12 mouse cellular contexts compared by ENCODE assay signal in genomic region chr15:27771581-27771980, GRCm38 (mm10).
DNase-seq lines count a peak whose midpoint lies in the region; ATAC-seq and TF ChIP-seq lines count a peak whose summit lies in the region.
"Had no signal": no experiment of that assay in that cellular context is flagged by ENCODE, and none has a peak within 500 bp of the region (broad histone marks: within the 10 kb centered on the region; RNA-seq: fewer than 3 reads in every experiment).

No protein-coding gene starts in this region.

- 0 out of 2 replicates have a peak overlapping the region, but pooled peaks have one; percentile 36 for H3K27ac ChIP-seq in hindbrain, embryonic 15.5 days (replicated peaks)
- no peak overlapping the region for H3K27ac ChIP-seq in hindbrain, embryonic 10.5 days
- H3K27ac ChIP-seq in CH12.LX (ENCODE audit: insufficient read depth, low read depth), result 0 out of 2 replicates have a peak overlapping the region, but pooled peaks have one; percentile 9
- 0 out of 2 replicates have a peak overlapping the region, but pooled peaks have one; percentile 49 for H3K27ac ChIP-seq in embryonic facial prominence, embryonic 11.5 days (replicated peaks; ENCODE audit: low read depth, low read length)
- peak overlapping the region; percentile 79 for H3K27ac ChIP-seq in limb, embryonic 10.5 days
- no peak overlapping the region for H3K27ac ChIP-seq in midbrain, embryonic 15.5 days

- no peak for TF ChIP-seq POLR2A in CH12.LX (IDR thresholded peaks at IDR 0.05; ENCODE audit: low read depth, low read length)

- H3K36me3 ChIP-seq in hindbrain, embryonic 15.5 days, result peaks cover 44% of the 10 kb centered on the region
- peaks cover 76% of the 10 kb centered on the region for H3K36me3 ChIP-seq in hindbrain, embryonic 10.5 days
- H3K36me3 ChIP-seq in CH12.LX (replicated peaks in 1 of 2; ENCODE audit: control insufficient read depth in 1 of 2, insufficient read depth in 1 of 2, low read length in 1 of 2), result peaks cover 0 to 42% of the 10 kb centered on the region in 2 experiments
- peaks cover 15% of the 10 kb centered on the region for H3K36me3 ChIP-seq in embryonic facial prominence, embryonic 11.5 days (replicated peaks; ENCODE audit: control insufficient read depth, insufficient read depth, low read depth, low read length)
- peaks cover 83% of the 10 kb centered on the region for H3K36me3 ChIP-seq in limb, embryonic 10.5 days
- peaks cover 18% of the 10 kb centered on the region for H3K36me3 ChIP-seq in midbrain, embryonic 15.5 days (replicated peaks)
- H3K36me3 ChIP-seq: G1E had no signal

- TF ChIP-seq RAD21 in CH12.LX (IDR thresholded peaks at IDR 0.05; ENCODE audit: low read depth, low read length), result no peak

- no peaks in the 10 kb centered on the region for H3K9me3 ChIP-seq in hindbrain, embryonic 15.5 days
- H3K9me3 ChIP-seq in hindbrain, embryonic 10.5 days, result no peaks in the 10 kb centered on the region
- peaks cover 7% of the 10 kb centered on the region for H3K9me3 ChIP-seq in CH12.LX (replicated peaks; ENCODE audit: low read length)
- no peaks in the 10 kb centered on the region for H3K9me3 ChIP-seq in embryonic facial prominence, embryonic 11.5 days (replicated peaks; ENCODE audit: control insufficient read depth, low read length)
- H3K9me3 ChIP-seq in limb, embryonic 10.5 days (replicated peaks), result no peaks in the 10 kb centered on the region
- no peaks in the 10 kb centered on the region for H3K9me3 ChIP-seq in midbrain, embryonic 15.5 days

- TF ChIP-seq CTCF in CH12.LX (conservative IDR thresholded peaks at IDR 0.05 in 1 of 2, IDR thresholded peaks at IDR 0.05 in 1 of 2; ENCODE audit: low read depth in 2 of 2, low read length in 2 of 2), result no peak

- WGBS in hindbrain, embryonic 15.5 days, result 79% methylated on average over 7 of the region's 7 CpGs
- WGBS in hindbrain, embryonic 10.5 days, result 89% methylated on average over 7 of the region's 7 CpGs
- 80% methylated on average over 7 of the region's 7 CpGs for WGBS in embryonic facial prominence, embryonic 11.5 days
- WGBS in limb, embryonic 10.5 days, result 63% methylated on average over 7 of the region's 7 CpGs
- WGBS in midbrain, embryonic 15.5 days, result 81% methylated on average over 7 of the region's 7 CpGs

- no peaks in the 10 kb centered on the region for H3K27me3 ChIP-seq in hindbrain, embryonic 15.5 days
- no peaks in the 10 kb centered on the region for H3K27me3 ChIP-seq in hindbrain, embryonic 10.5 days (ENCODE audit: insufficient read depth, poor library complexity, severe bottlenecking)
- no peaks in the 10 kb centered on the region for H3K27me3 ChIP-seq in CH12.LX (replicated peaks)
- no peaks in the 10 kb centered on the region for H3K27me3 ChIP-seq in embryonic facial prominence, embryonic 11.5 days (ENCODE audit: control insufficient read depth, insufficient read depth, low read length)
- H3K27me3 ChIP-seq in limb, embryonic 10.5 days (ENCODE audit: low read depth, poor library complexity, severe bottlenecking), result no peaks in the 10 kb centered on the region
- no peaks in the 10 kb centered on the region for H3K27me3 ChIP-seq in midbrain, embryonic 15.5 days (replicated peaks)

- no peak overlapping the region for H3K4me3 ChIP-seq in hindbrain, embryonic 15.5 days
- no peak overlapping the region for H3K4me3 ChIP-seq in hindbrain, embryonic 10.5 days
- peak overlapping the region in 1 of 3 experiments; percentile 52 for H3K4me3 ChIP-seq in CH12.LX (replicated peaks in 1 of 3; ENCODE audit: low read depth in 2 of 3, low read length in 2 of 3, poor library complexity in 1 of 3)
- H3K4me3 ChIP-seq in embryonic facial prominence, embryonic 11.5 days (ENCODE audit: low read depth, low read length), result no peak overlapping the region
- no peak overlapping the region for H3K4me3 ChIP-seq in limb, embryonic 10.5 days
- no peak overlapping the region for H3K4me3 ChIP-seq in midbrain, embryonic 15.5 days

- in situ Hi-C loops in CH12.LX (cut with MboI; ENCODE audit: low pct_ligation_motif_present, low pct_unique_long_range_greater_than_20kb, low sequenced_read_pairs), result no loop called here

- no peak for DNase-seq in hindbrain, embryonic 10.5 days (ENCODE audit: low spot score)
- peak; percentile 52 for DNase-seq in CH12.LX (ENCODE audit: extremely low read depth)
- DNase-seq in embryonic facial prominence, embryonic 11.5 days (ENCODE audit: low spot score), result no peak
- no peak for DNase-seq in limb, embryonic 10.5 days (ENCODE audit: low spot score)
- no peak for DNase-seq in left cerebral cortex, adult 18-20 months (ENCODE audit: low spot score in 2 of 2)
- no peak for DNase-seq in frontal cortex, postnatal 14 days (ENCODE audit: low spot score in 2 of 2)
- DNase-seq: left cerebral cortex, postnatal 4 days; right cerebral cortex, postnatal 14 days had no signal

- TF ChIP-seq EP300 in CH12.LX (IDR thresholded peaks at IDR 0.05; ENCODE audit: low read length), result no peak

- H3K79me2 ChIP-seq in CH12.LX (replicated peaks; ENCODE audit: control insufficient read depth, extremely low read depth, insufficient read depth, poor library complexity, severe bottlenecking), result no peaks in the 10 kb centered on the region

- H3K9ac ChIP-seq in hindbrain, embryonic 15.5 days, result no peak overlapping the region
- no peak overlapping the region for H3K9ac ChIP-seq in CH12.LX (ENCODE audit: insufficient read depth, low read depth)
- H3K9ac ChIP-seq in embryonic facial prominence, embryonic 11.5 days (replicated peaks; ENCODE audit: low read length), result no peak overlapping the region
- H3K9ac ChIP-seq in midbrain, embryonic 15.5 days, result no peak overlapping the region

- H3K4me2 ChIP-seq in hindbrain, embryonic 15.5 days, result no peak overlapping the region
- peak overlapping the region; percentile 32; the same call in 1 of the 2 replicates for H3K4me2 ChIP-seq in CH12.LX (ENCODE audit: insufficient read depth, low read depth, poor library complexity, severe bottlenecking)
- no peak overlapping the region for H3K4me2 ChIP-seq in embryonic facial prominence, embryonic 11.5 days (ENCODE audit: low read depth, low read length)
- no peak overlapping the region for H3K4me2 ChIP-seq in midbrain, embryonic 15.5 days

- ATAC-seq in hindbrain, embryonic 15.5 days (ENCODE audit: low FRiP score, low read depth), result no peak
- no peak for ATAC-seq in embryonic facial prominence, embryonic 11.5 days (replicated peaks; ENCODE audit: insufficient number of reproducible peaks, low FRiP score, low TSS enrichment, low read depth)
- no peak for ATAC-seq in midbrain, embryonic 15.5 days (replicated peaks)
- ATAC-seq: midbrain, embryonic 16.5 days had no signal

- peaks cover 22% of the 10 kb centered on the region for H3K4me1 ChIP-seq in hindbrain, embryonic 15.5 days (replicated peaks)
- peaks cover 2% of the 10 kb centered on the region for H3K4me1 ChIP-seq in hindbrain, embryonic 10.5 days (replicated peaks)
- H3K4me1 ChIP-seq in CH12.LX (ENCODE audit: control insufficient read depth in 1 of 2, insufficient read depth in 2 of 2), result peaks cover 17 to 95% of the 10 kb centered on the region in 2 experiments
- H3K4me1 ChIP-seq in embryonic facial prominence, embryonic 11.5 days (ENCODE audit: control insufficient read depth, insufficient read depth, low read length), result peaks cover 5% of the 10 kb centered on the region
- peaks cover 69% of the 10 kb centered on the region for H3K4me1 ChIP-seq in limb, embryonic 10.5 days
- peaks cover 1% of the 10 kb centered on the region; the same call in 1 of the 2 replicates for H3K4me1 ChIP-seq in midbrain, embryonic 15.5 days

- dilution Hi-C loops in CH12.LX (cut with MboI; ENCODE audit: extremely low pct_ligation_motif_present, extremely low pct_unique_long_range_greater_than_20kb, low sequenced_read_pairs), result no loop called here

TF ChIP-seq in CH12.LX, 34 proteins besides CTCF, POLR2A, EP300 and RAD21:
- TF ChIP-seq UBTF (IDR thresholded peaks at IDR 0.05; ENCODE audit: low read depth, low read length) (no peak), IRF4 (IDR thresholded peaks at IDR 0.05; ENCODE audit: low read depth, low read length) (no peak), HCFC1 (IDR thresholded peaks at IDR 0.05; ENCODE audit: low read depth, low read length) (no peak), PAX5 (IDR thresholded peaks at IDR 0.05; ENCODE audit: low read length) (no peak), POLR2AphosphoS2 (IDR thresholded peaks at IDR 0.05; ENCODE audit: low read depth, low read length) (no peak), RCOR1 (conservative IDR thresholded peaks at IDR 0.05; ENCODE audit: low read depth, low read length) (no peak), NRF1 (IDR thresholded peaks at IDR 0.05; ENCODE audit: low read depth, low read length) (no peak), KAT2A (IDR thresholded peaks at IDR 0.05; ENCODE audit: insufficient replicate concordance, low read length) (no peak), ETS1 (conservative IDR thresholded peaks at IDR 0.05; ENCODE audit: low read depth, low read length) (no peak), TBP (conservative IDR thresholded peaks at IDR 0.05; ENCODE audit: low read depth, low read length) (no peak)

Comparison
In these comparisons a context has a peak if more than half of its experiments do, and no peak if none do; other contexts are left out.
1. H3K27ac ChIP-seq: peak in hindbrain, embryonic 15.5 days (single experiment), CH12.LX (single experiment), embryonic facial prominence, embryonic 11.5 days (single experiment) and limb, embryonic 10.5 days (single experiment); none in hindbrain, embryonic 10.5 days (single experiment) and midbrain, embryonic 15.5 days (single experiment).